9 mouse cellular contexts compared by ENCODE assay signal in genomic region chr5:137485071-137485850, GRCm38 (mm10). TPM values are rescaled to one million over a fixed set of nuclear protein-coding genes. Genes with fewer than 3 reads are reported as not detected.
DNase-seq lines count a peak whose midpoint lies in the region; ATAC-seq lines count a peak whose summit lies in the region.
"Had no signal": no experiment of that assay in that cellular context is flagged by ENCODE, and none has a peak within 500 bp of the region (broad histone marks: within the 10 kb centered on the region; RNA-seq: fewer than 3 reads in every experiment).

No protein-coding gene starts in this region.

- H3K4me1 ChIP-seq in heart, embryonic 11.5 days (ENCODE audit: control insufficient read depth, insufficient read depth, low read length), result 0 out of 2 replicates have a peak, but pooled peaks cover 3% of the 10 kb centered on the region
- H3K4me1 ChIP-seq in embryonic facial prominence, embryonic 10.5 days, result peaks cover 32% of the 10 kb centered on the region
- H3K4me1 ChIP-seq in intestine, embryonic 14.5 days (replicated peaks; ENCODE audit: control insufficient read depth, insufficient read depth, low read length), result no peaks in the 10 kb centered on the region; the same call in 1 of the 2 replicates
- H3K4me1 ChIP-seq in midbrain, embryonic 15.5 days, result peaks cover 10% of the 10 kb centered on the region

- H3K27ac ChIP-seq in heart, embryonic 11.5 days (ENCODE audit: low read depth, low read length), result no peak overlapping the region
- H3K27ac ChIP-seq in embryonic facial prominence, embryonic 10.5 days (replicated peaks), result peak overlapping the region; percentile 81
- H3K27ac ChIP-seq in intestine, embryonic 14.5 days (ENCODE audit: low read depth), result no peak overlapping the region
- H3K27ac ChIP-seq in midbrain, embryonic 15.5 days, result no peak overlapping the region

- H3K27me3 ChIP-seq in heart, embryonic 11.5 days (ENCODE audit: control insufficient read depth, insufficient read depth, low read length), result peaks cover 23% of the 10 kb centered on the region
- peaks cover 22% of the 10 kb centered on the region for H3K27me3 ChIP-seq in embryonic facial prominence, embryonic 10.5 days (replicated peaks; ENCODE audit: low read depth, poor library complexity, severe bottlenecking)
- peaks cover 16% of the 10 kb centered on the region; the same call in 1 of the 2 replicates for H3K27me3 ChIP-seq in intestine, embryonic 14.5 days (replicated peaks; ENCODE audit: control insufficient read depth, insufficient read depth, low read length)
- H3K27me3 ChIP-seq in midbrain, embryonic 15.5 days (replicated peaks), result peaks cover 14% of the 10 kb centered on the region

- ATAC-seq in heart, embryonic 11.5 days (replicated peaks; ENCODE audit: insufficient number of reproducible peaks, low FRiP score, low TSS enrichment), result no peak
- no peak; the same call in 1 of the 2 replicates for ATAC-seq in intestine, embryonic 14.5 days (replicated peaks; ENCODE audit: low FRiP score, low TSS enrichment, low read depth)
- no peak for ATAC-seq in midbrain, embryonic 15.5 days (replicated peaks)
- no peak for ATAC-seq in erythroid progenitor cell, adult 5-6 weeks (replicated peaks; ENCODE audit: low FRiP score, poor library complexity, severe bottlenecking)

- no peak for DNase-seq in heart, adult 11 months
- DNase-seq in embryonic facial prominence, embryonic 10.5 days (ENCODE audit: low spot score), result peak; percentile 49
- DNase-seq in intestine, embryonic 14.5 days (ENCODE audit: low spot score), result peak; percentile 57
- DNase-seq in left cerebral cortex, adult 8-10 months (ENCODE audit: low spot score in 2 of 2), result no peak
- no peak for DNase-seq in gastrocnemius, postnatal 25 days

- peak overlapping the region; percentile 24 for H3K9ac ChIP-seq in heart, embryonic 11.5 days (ENCODE audit: low read depth, low read length)
- peak overlapping the region; percentile 22; the same call in 1 of the 2 replicates for H3K9ac ChIP-seq in intestine, embryonic 14.5 days (ENCODE audit: low read length)
- H3K9ac ChIP-seq in midbrain, embryonic 15.5 days, result no peak overlapping the region

- no peaks in the 10 kb centered on the region for H3K36me3 ChIP-seq in heart, embryonic 11.5 days (ENCODE audit: control insufficient read depth, insufficient read depth, low read length)
- H3K36me3 ChIP-seq in embryonic facial prominence, embryonic 10.5 days (replicated peaks), result no peaks in the 10 kb centered on the region
- H3K36me3 ChIP-seq in intestine, embryonic 14.5 days (ENCODE audit: control insufficient read depth, insufficient read depth, low read length), result no peaks in the 10 kb centered on the region
- no peaks in the 10 kb centered on the region for H3K36me3 ChIP-seq in midbrain, embryonic 15.5 days (replicated peaks)

- H3K4me3 ChIP-seq in heart, embryonic 11.5 days (ENCODE audit: low read depth, low read length), result peak overlapping the region; percentile 28
- H3K4me3 ChIP-seq in embryonic facial prominence, embryonic 10.5 days, result peak overlapping the region; percentile 63
- peak overlapping the region; percentile 26 for H3K4me3 ChIP-seq in intestine, embryonic 14.5 days (ENCODE audit: low read depth, low read length)
- H3K4me3 ChIP-seq in midbrain, embryonic 15.5 days, result peak overlapping the region; percentile 18

- H3K4me2 ChIP-seq in heart, embryonic 11.5 days, result peak overlapping the region; percentile 55
- peak overlapping the region; percentile 46 for H3K4me2 ChIP-seq in intestine, embryonic 14.5 days (ENCODE audit: low read length)
- H3K4me2 ChIP-seq in midbrain, embryonic 15.5 days, result peak overlapping the region; percentile 44

- H3K9me3 ChIP-seq in heart, embryonic 11.5 days (replicated peaks; ENCODE audit: control insufficient read depth, low read length), result no peaks in the 10 kb centered on the region
- H3K9me3 ChIP-seq in embryonic facial prominence, embryonic 10.5 days, result no peaks in the 10 kb centered on the region
- H3K9me3 ChIP-seq in intestine, embryonic 14.5 days (ENCODE audit: control insufficient read depth, low read length), result no peaks in the 10 kb centered on the region
- no peaks in the 10 kb centered on the region for H3K9me3 ChIP-seq in midbrain, embryonic 15.5 days

- WGBS in heart, embryonic 11.5 days (ENCODE audit: insufficient replicate concordance), result 9% methylated on average over 28 of the region's 30 CpGs
- 6% methylated on average over 30 of the region's 30 CpGs for WGBS in embryonic facial prominence, embryonic 10.5 days
- WGBS in intestine, embryonic 14.5 days, result 6% methylated on average over 30 of the region's 30 CpGs
- WGBS in midbrain, embryonic 15.5 days, result 5% methylated on average over 30 of the region's 30 CpGs

RNA-seq across cellular contexts. Expression of gene Zan, which starts 8.4 kb away (rescaled TPM):
- polyA plus RNA-seq in heart, embryonic 11.5 days (2014; fragmentation: Nextera tagmentation; extraction: Ambion mirVana), result 0.03 and 0.11 TPM in 2 replicates
- polyA plus RNA-seq in embryonic facial prominence, embryonic 10.5 days (2016; fragmentation: Nextera tagmentation; extraction: Ambion mirVana), result 0.11 and 0.16 TPM in 2 replicates
- polyA plus RNA-seq in intestine, embryonic 14.5 days (2014; fragmentation: Nextera tagmentation; extraction: Ambion mirVana), result 0.90 and 0.93 TPM in 2 replicates
- 0.50 and 0.51 TPM in 2 replicates for polyA plus RNA-seq in midbrain, embryonic 15.5 days (2015; fragmentation: Nextera tagmentation; extraction: Ambion mirVana)
- under 1 TPM; 0.20 to 0.53 (median 0.29) TPM for total RNA-seq in left cerebral cortex, adult 8-10 months (2022)
- under 1 TPM in 1 of 2 experiments, not detected in 1; 0.08 TPM for total RNA-seq in gastrocnemius, postnatal 25 days (2021)
- not detected in 2 replicates for total RNA-seq in erythroid progenitor cell, adult 5-6 weeks (2015; ENCODE audit: low replicate concordance)
- total RNA-seq in erythroid progenitor cell, adult 5-6 weeks (2017; ENCODE audit: low replicate concordance), result not detected in 2 replicates

RNA-seq across cellular contexts. Expression of gene Pop7, which starts 17.1 kb away (rescaled TPM):
- polyA plus RNA-seq in heart, embryonic 11.5 days (2014; fragmentation: Nextera tagmentation; extraction: Ambion mirVana), result 46.5 and 50.0 TPM in 2 replicates
- polyA plus RNA-seq in embryonic facial prominence, embryonic 10.5 days (2016; fragmentation: Nextera tagmentation; extraction: Ambion mirVana), result 55.3 and 59.9 TPM in 2 replicates
- 58.8 and 65.1 TPM in 2 replicates for polyA plus RNA-seq in intestine, embryonic 14.5 days (2014; fragmentation: Nextera tagmentation; extraction: Ambion mirVana)
- polyA plus RNA-seq in midbrain, embryonic 15.5 days (2015; fragmentation: Nextera tagmentation; extraction: Ambion mirVana), result 77.7 and 82.1 TPM in 2 replicates
- 10 to 100 TPM; 32.3 to 34.8 (median 32.8) TPM for total RNA-seq in left cerebral cortex, adult 8-10 months (2022)
- total RNA-seq in gastrocnemius, postnatal 25 days (2021), result 1 to 10 TPM; 9.7 to 9.9 TPM
- 2.9 and 23.5 TPM in 2 replicates for total RNA-seq in erythroid progenitor cell, adult 5-6 weeks (2015; ENCODE audit: low replicate concordance)
- 0.38 and 10.8 TPM in 2 replicates for total RNA-seq in erythroid progenitor cell, adult 5-6 weeks (2017; ENCODE audit: low replicate concordance)

RNA-seq across cellular contexts. Expression of gene Gigyf1, which starts 33.1 kb away (rescaled TPM):
- 6.8 and 9.5 TPM in 2 replicates for polyA plus RNA-seq in heart, embryonic 11.5 days (2014; fragmentation: Nextera tagmentation; extraction: Ambion mirVana)
- 15.2 and 15.3 TPM in 2 replicates for polyA plus RNA-seq in embryonic facial prominence, embryonic 10.5 days (2016; fragmentation: Nextera tagmentation; extraction: Ambion mirVana)
- polyA plus RNA-seq in intestine, embryonic 14.5 days (2014; fragmentation: Nextera tagmentation; extraction: Ambion mirVana), result 12.1 and 13.5 TPM in 2 replicates
- polyA plus RNA-seq in midbrain, embryonic 15.5 days (2015; fragmentation: Nextera tagmentation; extraction: Ambion mirVana), result 20.2 and 23.5 TPM in 2 replicates
- 10 to 100 TPM; 62.1 to 65.2 (median 63.5) TPM for total RNA-seq in left cerebral cortex, adult 8-10 months (2022)
- 10 to 100 TPM; 15.2 to 17.5 TPM for total RNA-seq in gastrocnemius, postnatal 25 days (2021)
- total RNA-seq in erythroid progenitor cell, adult 5-6 weeks (2015; ENCODE audit: low replicate concordance), result 5.4 and 5.8 TPM in 2 replicates
- total RNA-seq in erythroid progenitor cell, adult 5-6 weeks (2017; ENCODE audit: low replicate concordance), result 8.1 and 11.2 TPM in 2 replicates

RNA-seq across cellular contexts. Expression of gene Epo, which starts 47.8 kb away (rescaled TPM):
- not detected in 2 replicates for polyA plus RNA-seq in heart, embryonic 11.5 days (2014; fragmentation: Nextera tagmentation; extraction: Ambion mirVana)
- 2.1 and 2.3 TPM in 2 replicates for polyA plus RNA-seq in embryonic facial prominence, embryonic 10.5 days (2016; fragmentation: Nextera tagmentation; extraction: Ambion mirVana)
- 0.71 and 0.80 TPM in 2 replicates for polyA plus RNA-seq in intestine, embryonic 14.5 days (2014; fragmentation: Nextera tagmentation; extraction: Ambion mirVana)
- not detected in 2 replicates for polyA plus RNA-seq in midbrain, embryonic 15.5 days (2015; fragmentation: Nextera tagmentation; extraction: Ambion mirVana)
- not detected for total RNA-seq in left cerebral cortex, adult 8-10 months (2022)
- not detected for total RNA-seq in gastrocnemius, postnatal 25 days (2021)
- not detected in 2 replicates for total RNA-seq in erythroid progenitor cell, adult 5-6 weeks (2015; ENCODE audit: low replicate concordance)
- total RNA-seq in erythroid progenitor cell, adult 5-6 weeks (2017; ENCODE audit: low replicate concordance), result not detected in 2 replicates
- total RNA-seq: layer of hippocampus, postnatal 10 days had no signal

RNA-seq across cellular contexts. Expression of gene Gnb2, which starts 48.0 kb away (rescaled TPM):
- 307 and 318 TPM in 2 replicates for polyA plus RNA-seq in heart, embryonic 11.5 days (2014; fragmentation: Nextera tagmentation; extraction: Ambion mirVana)
- polyA plus RNA-seq in embryonic facial prominence, embryonic 10.5 days (2016; fragmentation: Nextera tagmentation; extraction: Ambion mirVana), result 276 and 281 TPM in 2 replicates
- 390 and 430 TPM in 2 replicates for polyA plus RNA-seq in intestine, embryonic 14.5 days (2014; fragmentation: Nextera tagmentation; extraction: Ambion mirVana)
- 525 and 570 TPM in 2 replicates for polyA plus RNA-seq in midbrain, embryonic 15.5 days (2015; fragmentation: Nextera tagmentation; extraction: Ambion mirVana)
- total RNA-seq in left cerebral cortex, adult 8-10 months (2022), result 100 to 1,000 TPM; 654 to 672 (median 660) TPM
- total RNA-seq in gastrocnemius, postnatal 25 days (2021), result 100 to 1,000 TPM; 129 to 130 TPM
- total RNA-seq in erythroid progenitor cell, adult 5-6 weeks (2015; ENCODE audit: low replicate concordance), result 253 and 262 TPM in 2 replicates
- total RNA-seq in erythroid progenitor cell, adult 5-6 weeks (2017; ENCODE audit: low replicate concordance), result 152 and 170 TPM in 2 replicates

Comparison
In these comparisons a context has a peak if more than half of its experiments do, and no peak if none do; other contexts are left out.
1. DNase-seq: peak in embryonic facial prominence, embryonic 10.5 days (single experiment) and intestine, embryonic 14.5 days (single experiment); none in heart, adult 11 months (single experiment), left cerebral cortex, adult 8-10 months (0 of 2) and gastrocnemius, postnatal 25 days (single experiment).
2. Peak in every context shown above with its lines, with median percentiles within 50 percentile points of each other: H3K4me2 ChIP-seq and H3K4me3 ChIP-seq.